In the genomic region with DNA sequence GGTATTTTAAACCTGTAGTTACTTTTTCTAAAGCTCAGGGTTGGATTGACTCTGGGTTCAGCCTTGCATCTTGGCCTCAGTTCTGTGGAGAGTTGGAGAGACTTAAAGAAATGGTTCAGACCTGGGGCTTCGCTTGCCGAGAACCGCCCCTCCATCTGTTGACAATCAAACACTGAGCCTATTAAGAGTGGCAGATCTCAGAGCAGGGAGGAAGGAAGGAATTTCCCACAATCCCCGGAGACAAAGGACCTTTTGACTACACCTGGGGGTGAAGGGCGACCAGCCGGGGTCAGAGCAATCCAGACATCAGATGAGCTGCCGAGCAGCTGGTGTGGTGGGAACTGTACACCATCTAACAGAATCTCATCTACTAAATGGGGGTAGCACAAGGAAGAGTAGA, we compare ENCODE assay signal across 27 mouse cellular contexts.
A peak's percentile ranks its signal among the peaks of the same experiment; 100 is the strongest.
DNase-seq lines count a peak whose midpoint lies in the region; ATAC-seq and TF ChIP-seq lines count a peak whose summit lies in the region.
"Had no signal": no experiment of that assay in that cellular context is flagged by ENCODE, and none has a peak within 500 bp of the region (broad histone marks: within the 10 kb centered on the region; RNA-seq: fewer than 3 reads in every experiment).

No protein-coding gene starts in this region.

- peak; percentile 29 for DNase-seq in hindbrain, embryonic 11.5 days (ENCODE audit: low spot score)
- no peak for DNase-seq in hindbrain, embryonic 14.5 days (ENCODE audit: low spot score)
- DNase-seq in embryo, embryonic 11.5 days (ENCODE audit: low read depth, low spot score) = peak; percentile 29
- DNase-seq in forelimb bud, embryonic 11.5 days (ENCODE audit: low read depth, low spot score) = peak; percentile 86
- no peak for DNase-seq in right cerebral cortex, postnatal 36 days (ENCODE audit: low spot score in 2 of 2)
- no peak for DNase-seq in midbrain, postnatal 0 days (ENCODE audit: low spot score)
- DNase-seq in spleen, postnatal 36 days (ENCODE audit: low spot score in 2 of 2) = no peak
- DNase-seq: adrenal gland, postnatal 25 days; B cell, adult 2 months; cerebellum, adult 11-12 months; cerebellum, postnatal 25 days; heart, postnatal 10 days; kidney, postnatal 36 days; layer of hippocampus, adult 9-11 months; lung, adult 2 months; lung, postnatal 4 days; right cerebral cortex, adult 18-20 months; spleen, adult 18-20 months; thymus, adult 18-20 months had no signal

- H3K4me3 ChIP-seq in hindbrain, embryonic 11.5 days (ENCODE audit: low read depth, low read length) = no peak overlapping the region
- no peak overlapping the region for H3K4me3 ChIP-seq in hindbrain, embryonic 14.5 days (replicated peaks; ENCODE audit: low read length)
- H3K4me3 ChIP-seq in midbrain, postnatal 0 days (ENCODE audit: low read depth, low read length) = no peak overlapping the region
- H3K4me3 ChIP-seq: forebrain, embryonic 15.5 days; hindbrain, embryonic 15.5 days; liver, embryonic 12.5 days; neural tube, embryonic 13.5 days; stomach, embryonic 15.5 days had no signal

- no peaks in the 10 kb centered on the region for H3K4me1 ChIP-seq in hindbrain, embryonic 11.5 days (replicated peaks; ENCODE audit: control insufficient read depth, insufficient read depth, low read length)
- no peaks in the 10 kb centered on the region for H3K4me1 ChIP-seq in hindbrain, embryonic 14.5 days (replicated peaks; ENCODE audit: control insufficient read depth, insufficient read depth, low read length)
- H3K4me1 ChIP-seq in midbrain, postnatal 0 days (ENCODE audit: insufficient read depth, low read length) = no peaks in the 10 kb centered on the region
- H3K4me1 ChIP-seq: forebrain, embryonic 15.5 days; hindbrain, embryonic 15.5 days; liver, embryonic 12.5 days; stomach, embryonic 15.5 days had no signal

- H3K27me3 ChIP-seq in hindbrain, embryonic 11.5 days (ENCODE audit: control insufficient read depth, insufficient read depth, low read length) = no peaks in the 10 kb centered on the region
- no peaks in the 10 kb centered on the region for H3K27me3 ChIP-seq in hindbrain, embryonic 14.5 days (ENCODE audit: control insufficient read depth, insufficient read depth, low read length)
- H3K27me3 ChIP-seq in midbrain, postnatal 0 days (ENCODE audit: insufficient read depth, low read length) = no peaks in the 10 kb centered on the region
- H3K27me3 ChIP-seq: forebrain, embryonic 15.5 days; hindbrain, embryonic 15.5 days; neural tube, embryonic 13.5 days; stomach, embryonic 15.5 days had no signal

- H3K9me3 ChIP-seq in hindbrain, embryonic 11.5 days (ENCODE audit: control insufficient read depth, low read length) = no peaks in the 10 kb centered on the region
- H3K9me3 ChIP-seq in hindbrain, embryonic 14.5 days (ENCODE audit: control insufficient read depth, low read length) = no peaks in the 10 kb centered on the region
- H3K9me3 ChIP-seq in midbrain, postnatal 0 days (ENCODE audit: low read length) = no peaks in the 10 kb centered on the region
- H3K9me3 ChIP-seq: forebrain, embryonic 15.5 days; hindbrain, embryonic 15.5 days; liver, embryonic 12.5 days; neural tube, embryonic 13.5 days; stomach, embryonic 15.5 days had no signal

- no peak overlapping the region for H3K4me2 ChIP-seq in hindbrain, embryonic 11.5 days (replicated peaks; ENCODE audit: low read depth, low read length)
- no peak overlapping the region for H3K4me2 ChIP-seq in hindbrain, embryonic 14.5 days (replicated peaks)
- H3K4me2 ChIP-seq in midbrain, postnatal 0 days (ENCODE audit: low read depth, low read length, poor library complexity, severe bottlenecking) = no peak overlapping the region
- H3K4me2 ChIP-seq: forebrain, embryonic 15.5 days; heart, embryonic 11.5 days; hindbrain, embryonic 15.5 days; liver, embryonic 12.5 days; midbrain, embryonic 11.5 days; neural tube, embryonic 13.5 days; stomach, embryonic 15.5 days had no signal

- no peak for ATAC-seq in hindbrain, embryonic 11.5 days (ENCODE audit: low FRiP score)
- ATAC-seq in hindbrain, embryonic 14.5 days (ENCODE audit: low FRiP score) = no peak
- ATAC-seq in midbrain, postnatal 0 days (ENCODE audit: low FRiP score) = no peak
- ATAC-seq: forebrain, embryonic 15.5 days; intestine, embryonic 16.5 days; liver, embryonic 12.5 days had no signal

- no peak overlapping the region for H3K9ac ChIP-seq in hindbrain, embryonic 11.5 days (ENCODE audit: low read depth, low read length)
- no peak overlapping the region for H3K9ac ChIP-seq in hindbrain, embryonic 14.5 days
- no peak overlapping the region for H3K9ac ChIP-seq in midbrain, postnatal 0 days (replicated peaks; ENCODE audit: low read length, poor library complexity, severe bottlenecking)
- H3K9ac ChIP-seq: forebrain, embryonic 15.5 days; hindbrain, embryonic 15.5 days; liver, embryonic 12.5 days; neural tube, embryonic 13.5 days; stomach, embryonic 15.5 days had no signal

- no peaks in the 10 kb centered on the region for H3K36me3 ChIP-seq in hindbrain, embryonic 11.5 days (ENCODE audit: control insufficient read depth, insufficient read depth, low read length)
- no peaks in the 10 kb centered on the region for H3K36me3 ChIP-seq in hindbrain, embryonic 14.5 days (replicated peaks; ENCODE audit: control insufficient read depth, insufficient read depth)
- no peaks in the 10 kb centered on the region for H3K36me3 ChIP-seq in midbrain, postnatal 0 days (ENCODE audit: insufficient read depth, low read length)
- H3K36me3 ChIP-seq: forebrain, embryonic 15.5 days; hindbrain, embryonic 15.5 days; liver, embryonic 12.5 days; neural tube, embryonic 13.5 days; stomach, embryonic 15.5 days had no signal

- H3K27ac ChIP-seq in hindbrain, embryonic 11.5 days (ENCODE audit: low read depth, low read length) = no peak overlapping the region
- H3K27ac ChIP-seq in hindbrain, embryonic 14.5 days = no peak overlapping the region
- no peak overlapping the region for H3K27ac ChIP-seq in midbrain, postnatal 0 days (ENCODE audit: low read depth, low read length)
- H3K27ac ChIP-seq: forebrain, embryonic 15.5 days; hindbrain, embryonic 15.5 days; liver, embryonic 12.5 days; neural tube, embryonic 13.5 days; stomach, embryonic 15.5 days had no signal

- 41% methylated on average over 7 of the region's 7 CpGs for WGBS in hindbrain, embryonic 11.5 days
- 60% methylated on average over 7 of the region's 7 CpGs for WGBS in hindbrain, embryonic 14.5 days
- 74% methylated on average over 7 of the region's 7 CpGs for WGBS in midbrain, postnatal 0 days

- TF ChIP-seq CTCF in midbrain, postnatal 0 days (IDR thresholded peaks at IDR 0.05) = no peak

Comparison
In these comparisons a context has a peak if more than half of its experiments do, and no peak if none do; other contexts are left out.
1. DNase-seq: peak in hindbrain, embryonic 11.5 days (single experiment), embryo, embryonic 11.5 days (single experiment) and forelimb bud, embryonic 11.5 days (single experiment); none in hindbrain, embryonic 14.5 days (single experiment), right cerebral cortex, postnatal 36 days (0 of 2), midbrain, postnatal 0 days (single experiment) and spleen, postnatal 36 days (0 of 2).